Mouse (Mus musculus) small intestine, adult 2 months (tissue): Measurements from ENCODE around the gene Lce1f.

Experiments
- CTCF ChIP-seq: fragments of 200-500 bp; IDR thresholded peaks from 2 replicates; pipeline ENCODE4 v1.5.1; 2012; ENCODE audit warnings: low read depth, mild to moderate bottlenecking, control low read depth, inconsistent platforms, low read length, moderate library complexity, mixed read lengths; ENCODE audit not compliant: insufficient replicate concordance, insufficient read length; ENCODE audit errors: extremely low read depth
- POLR2A ChIP-seq: fragments of 200-500 bp; IDR thresholded peaks from 2 replicates; pipeline ENCODE4 v1.6.1; 2012; ENCODE audit warnings: low read depth, mild to moderate bottlenecking, control low read depth, inconsistent platforms, low read length, moderate library complexity

GRCm38 (mm10) chr3:92694613-92695012 lies 25.5 kb downstream of the Lce1f start:
- TF ChIP-seq CTCF: no peak
- no peak for TF ChIP-seq POLR2A
